Mouse (Mus musculus): ENCODE results near the gene Mss51.
A peak's percentile ranks its signal among the peaks of the same experiment; 100 is the strongest.

The Mss51 gene

GRCm38 (mm10) chr14:20496603-20497002 is at the start of gene Mss51:
TSS of gene Mss51 (minus strand) at chr14:20496901.
- no peak for DNase-seq

DNA sequence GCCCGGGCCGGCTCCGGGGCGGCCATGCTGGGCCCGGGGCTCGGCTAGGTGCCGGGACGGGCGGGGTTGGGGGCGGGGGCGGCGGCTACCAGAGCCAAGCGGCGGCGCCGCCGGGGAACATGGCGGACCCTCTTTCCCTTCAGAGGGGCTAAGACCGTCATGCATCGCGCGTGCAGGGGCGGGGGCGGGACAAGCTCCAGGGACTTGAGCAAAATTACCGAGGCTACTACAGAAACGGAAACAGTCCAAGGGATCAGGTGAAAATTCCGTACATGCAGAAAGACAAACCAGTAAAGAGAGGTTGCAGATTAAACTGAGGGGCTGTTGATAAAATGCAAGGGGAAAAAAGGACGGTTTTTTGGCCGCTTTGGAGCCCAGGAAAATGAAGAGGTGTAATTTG is 49.7 kb upstream of the Mss51 start, which contains the start of gene Ppp3cb:
Gene Ppp3cb (minus strand): TSS at position 159 of the 400 bp plus-strand sequence.
- peak; percentile 86 to 90 for DNase-seq

- DNase-seq, result peak; percentile 92 to 97
Measured at GRCm38 (mm10) chr14:20545529-20546331, 49.0 kb upstream of the Mss51 start.

- DNase-seq, result no peak
Measured at GRCm38 (mm10) chr14:20544467-20545411, 48.0 kb upstream of the Mss51 start.

DNA sequence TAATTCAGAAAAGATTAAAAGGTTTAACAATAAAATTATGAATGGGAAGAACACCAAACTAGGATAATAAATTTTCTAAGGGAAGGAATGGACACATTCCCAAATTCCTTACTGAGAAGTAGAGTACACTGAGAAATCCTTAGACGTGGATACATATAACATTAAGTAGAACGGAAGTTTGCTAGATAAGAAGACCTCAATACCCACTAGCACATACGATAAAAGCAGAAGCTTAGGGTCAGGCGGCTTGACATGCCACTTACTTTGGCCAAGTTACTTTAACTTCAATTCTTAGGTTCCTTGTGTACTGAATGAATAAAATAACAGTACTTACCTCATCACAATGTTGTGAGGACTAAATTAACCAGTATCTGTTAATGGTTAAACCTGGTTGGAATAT is 32.9 kb upstream of the Mss51 start:
- DNase-seq, result no peak

GRCm38 (mm10) chr14:20520179-20520578 is 23.5 kb upstream of the Mss51 start:
- DNase-seq, result no peak

- no peak for DNase-seq
Measured at GRCm38 (mm10) chr14:20508424-20508823, 11.7 kb upstream of the Mss51 start.

- no peak for DNase-seq
Measured at GRCm38 (mm10) chr14:20502966-20503365, 6.3 kb upstream of the Mss51 start.

DNA sequence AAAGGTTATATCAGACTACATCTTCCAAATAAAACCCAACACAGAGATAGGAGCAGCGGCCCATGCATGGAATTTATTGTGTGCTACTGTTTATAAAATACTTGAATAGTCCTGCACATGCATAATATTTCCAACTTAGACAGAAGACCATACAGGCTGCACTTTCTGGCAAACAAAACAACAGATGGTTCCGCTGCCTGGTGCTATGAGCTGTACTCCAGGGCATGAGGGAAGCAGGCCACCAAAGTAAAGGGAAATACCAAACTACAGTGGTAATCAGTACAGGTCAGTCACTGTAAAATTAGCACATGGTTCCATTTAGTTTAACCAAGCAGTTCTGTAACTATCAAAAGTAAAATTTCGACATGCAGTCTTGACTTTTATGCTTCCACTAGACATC is 3.3 kb upstream of the Mss51 start:
- DNase-seq, result no peak

- DNase-seq, result no peak
Measured at GRCm38 (mm10) chr14:20486031-20486430, 10.7 kb downstream of the Mss51 start.

- no peak for DNase-seq
Measured at GRCm38 (mm10) chr14:20482051-20482751, 14.5 kb downstream of the Mss51 start.

DNA sequence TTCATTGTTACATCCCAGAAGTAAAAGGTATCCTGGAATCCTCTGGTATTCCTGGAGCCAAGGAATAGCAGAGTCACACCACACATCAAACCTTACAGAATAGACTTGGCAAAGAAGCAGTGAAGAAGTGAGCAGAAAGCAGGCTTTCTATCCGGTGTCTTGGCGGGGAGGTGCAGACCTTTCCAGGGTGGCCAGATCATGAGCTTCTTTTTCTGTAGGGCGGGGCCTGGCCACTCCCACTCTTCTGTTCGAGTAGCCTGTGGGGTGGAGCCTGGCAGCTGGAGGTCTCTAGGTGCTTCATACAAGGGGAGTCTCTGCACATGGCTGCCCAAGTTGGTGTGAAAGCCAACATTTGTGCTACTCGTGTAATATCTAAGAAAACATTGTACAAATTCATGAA is 15.5 kb downstream of the Mss51 start:
- DNase-seq, result peak; percentile 36 to 39

DNA sequence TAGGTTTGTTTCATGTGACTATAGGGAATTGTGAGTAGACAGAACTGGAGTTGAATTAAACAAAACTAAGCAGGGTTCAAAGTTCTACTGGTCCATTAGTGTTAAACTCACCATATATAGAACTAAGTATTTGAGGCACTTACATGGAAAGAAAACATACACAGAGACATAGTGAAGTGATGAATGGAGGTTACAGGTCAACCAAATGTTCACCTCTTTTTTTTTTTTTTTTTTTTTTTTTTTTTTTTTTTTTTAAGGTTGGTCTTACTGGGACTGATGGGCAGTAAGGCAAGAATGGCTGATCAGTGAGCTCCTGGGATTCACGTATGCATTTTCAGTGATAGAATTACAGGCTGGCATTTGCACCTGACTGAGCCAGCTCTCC is 16.5 kb downstream of the Mss51 start:
- DNase-seq, result no peak

DNA sequence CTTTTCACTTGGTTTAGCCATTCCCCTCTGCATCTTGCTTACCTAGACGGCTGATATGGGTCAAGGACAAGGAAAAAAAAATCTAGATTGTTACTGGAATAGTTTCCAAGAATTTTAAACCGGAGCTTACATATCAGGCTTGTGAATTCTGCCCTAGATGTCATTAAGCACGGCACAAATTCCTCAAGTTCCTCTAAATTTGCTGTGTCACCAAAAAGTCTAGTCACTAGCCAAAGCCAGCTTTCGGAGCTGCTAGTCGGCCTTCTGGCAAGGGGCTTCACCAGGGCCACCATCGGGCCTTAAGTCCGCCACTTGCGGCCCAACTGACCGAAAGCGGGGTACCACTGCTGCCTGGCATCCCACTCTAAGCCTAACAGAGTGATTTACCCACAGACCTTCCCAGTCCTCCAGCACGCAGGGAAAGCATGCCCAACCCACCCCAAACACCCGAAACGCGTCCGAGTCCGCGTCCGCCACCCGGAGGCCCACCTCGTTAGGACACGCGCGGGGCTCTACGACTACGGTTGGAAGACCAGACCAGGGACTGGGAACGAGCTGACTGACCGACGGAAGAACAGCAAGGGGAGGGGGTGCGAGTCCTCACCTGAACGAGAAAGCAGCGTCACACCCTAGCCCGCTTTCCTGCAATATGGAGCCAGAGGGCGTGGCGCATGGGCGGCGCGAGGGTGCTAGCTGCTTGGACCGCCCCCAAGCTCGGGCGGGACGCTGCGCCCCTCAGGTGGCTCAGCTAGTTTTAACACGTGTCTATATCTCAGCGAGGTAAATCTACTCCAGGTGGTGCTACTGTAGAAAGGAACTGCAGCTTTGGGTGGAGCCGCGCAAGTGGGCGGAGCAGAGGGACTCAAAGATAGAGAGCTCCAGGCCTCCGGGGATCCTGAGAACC is 17.2 kb downstream of the Mss51 start, which contains the start of gene Anxa7:
Gene Anxa7 (minus strand): TSS at position 843 of the 904 bp plus-strand sequence.
- DNase-seq, result peak; percentile 84 to 88

GRCm38 (mm10) chr14:20478801-20479200 is 17.9 kb downstream of the Mss51 start:
- peak; percentile 51 to 60 for DNase-seq

GRCm38 (mm10) chr14:20478385-20478784 is 18.3 kb downstream of the Mss51 start:
- DNase-seq, result no peak

DNA sequence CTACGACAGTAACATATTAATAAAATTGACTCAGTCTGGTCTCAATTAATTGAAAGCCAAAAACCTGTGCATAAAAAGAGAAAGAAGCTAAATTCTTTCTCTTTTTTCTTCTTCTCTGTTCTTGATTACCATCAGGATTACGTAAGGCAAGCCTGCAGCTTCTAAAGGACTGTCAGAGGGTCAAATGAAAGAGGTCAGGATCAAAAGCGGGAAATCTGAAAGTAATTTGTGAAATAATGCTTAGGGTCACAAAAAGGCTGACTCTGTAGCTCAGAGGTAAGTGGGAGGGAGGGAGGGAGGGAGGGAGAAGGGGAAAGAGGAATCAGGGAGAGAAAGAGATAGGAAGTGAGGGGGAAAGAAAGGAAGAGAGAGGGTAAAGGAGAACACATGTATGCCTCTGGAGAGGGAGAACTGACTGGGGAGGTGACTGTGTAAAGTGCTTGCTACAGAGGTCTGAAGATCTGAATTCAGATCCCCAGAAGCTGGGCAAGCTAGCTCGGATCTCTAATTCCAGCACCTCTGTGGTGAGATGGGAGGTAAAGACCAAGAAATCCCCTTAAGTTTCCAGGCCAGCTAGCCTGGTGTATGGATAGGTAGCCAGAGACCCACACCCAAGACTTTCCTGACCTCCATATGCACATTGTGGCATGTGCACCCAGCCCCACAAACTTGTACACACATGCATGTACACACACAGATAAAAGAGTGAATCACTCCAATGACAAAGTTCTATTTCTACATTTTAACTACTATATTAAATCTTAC is 19.3 kb downstream of the Mss51 start:
- no peak for DNase-seq

DNA sequence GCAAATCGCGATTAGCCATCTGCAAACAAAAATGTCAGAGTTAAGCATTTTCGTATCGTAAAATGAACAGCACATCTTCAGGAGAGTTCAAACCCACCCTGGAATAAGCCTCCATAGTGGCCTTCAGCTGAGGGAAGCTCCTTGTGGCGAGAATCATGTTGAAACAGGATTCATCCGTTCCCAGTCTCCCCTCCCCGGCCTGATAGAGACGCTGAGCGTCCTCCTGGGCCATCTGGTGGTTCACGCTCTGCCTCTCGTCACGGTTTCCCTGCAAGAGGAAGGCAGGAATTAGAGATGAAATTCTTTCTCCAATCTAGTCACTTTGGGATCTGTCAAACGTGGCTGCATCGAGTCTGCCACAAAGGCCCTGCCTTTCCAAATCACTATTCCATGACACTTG is 36.5 kb downstream of the Mss51 start:
- DNase-seq, result no peak

- no peak for DNase-seq
Measured at GRCm38 (mm10) chr14:20458378-20458777, 38.3 kb downstream of the Mss51 start.

DNA sequence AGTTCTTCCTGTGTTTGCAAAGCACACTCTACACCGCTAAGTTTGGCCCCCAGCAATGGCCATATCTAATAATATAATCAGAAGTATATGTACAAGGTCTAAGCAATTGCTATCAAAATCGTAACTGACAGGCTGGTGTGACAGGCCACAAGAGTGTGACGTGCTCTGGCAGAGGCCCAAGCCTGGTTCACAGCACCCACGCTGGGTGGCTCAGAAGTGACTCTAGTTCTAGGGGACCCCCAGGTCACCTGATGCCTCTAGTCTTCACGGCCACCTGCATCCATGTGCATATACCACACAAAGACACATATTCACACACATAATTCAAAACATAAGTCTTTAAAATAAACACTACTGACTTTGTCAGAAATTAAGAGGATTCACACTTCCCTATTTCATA is 43.8 kb downstream of the Mss51 start:
- DNase-seq, result no peak

DNA sequence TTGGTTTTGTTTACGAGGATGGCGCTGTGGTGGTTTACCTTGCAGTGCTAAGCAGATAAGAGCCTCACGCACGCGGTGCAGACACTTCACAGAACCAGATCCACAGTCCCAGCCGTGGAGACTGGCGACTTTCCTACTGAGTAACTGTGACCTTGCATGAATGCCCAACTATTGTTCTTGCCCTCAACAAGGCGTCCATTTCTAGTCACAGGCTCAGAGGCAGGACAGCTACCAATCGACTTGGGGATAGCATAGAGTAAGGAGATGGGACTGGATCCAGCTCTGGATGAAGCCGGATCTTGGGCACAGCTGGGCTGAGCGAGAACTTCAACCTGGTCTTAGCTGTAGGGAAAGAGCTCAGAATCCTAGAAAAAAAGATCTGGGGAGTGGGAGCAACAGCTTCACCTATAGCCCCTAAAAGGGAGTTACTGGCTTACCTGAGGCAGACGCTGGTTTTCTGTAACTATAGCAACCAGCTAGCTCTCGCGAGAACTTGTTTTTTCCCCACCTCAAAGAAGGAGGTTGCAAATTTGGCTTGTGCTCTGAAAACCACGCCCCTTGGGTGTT is 44.9 kb downstream of the Mss51 start, which contains the start of gene Cfap70:
Gene Cfap70 (minus strand): TSS at position 462 of the 567 bp plus-strand sequence.
- peak; percentile 36 to 77 for DNase-seq

Measured in lung, postnatal 4 days (tissue).